Mouse (Mus musculus) hindlimb bud, embryonic 11.5 days (tissue): Measurements from ENCODE around the gene Magi1.

Experiments
- DNase-seq: peaks from one replicate; pipeline ENCODE4 v3.0.0-alpha.2; 2012; ENCODE audit warnings: low read depth, low spot score; ENCODE audit errors: extremely low spot score

The Magi1 gene

DNA sequence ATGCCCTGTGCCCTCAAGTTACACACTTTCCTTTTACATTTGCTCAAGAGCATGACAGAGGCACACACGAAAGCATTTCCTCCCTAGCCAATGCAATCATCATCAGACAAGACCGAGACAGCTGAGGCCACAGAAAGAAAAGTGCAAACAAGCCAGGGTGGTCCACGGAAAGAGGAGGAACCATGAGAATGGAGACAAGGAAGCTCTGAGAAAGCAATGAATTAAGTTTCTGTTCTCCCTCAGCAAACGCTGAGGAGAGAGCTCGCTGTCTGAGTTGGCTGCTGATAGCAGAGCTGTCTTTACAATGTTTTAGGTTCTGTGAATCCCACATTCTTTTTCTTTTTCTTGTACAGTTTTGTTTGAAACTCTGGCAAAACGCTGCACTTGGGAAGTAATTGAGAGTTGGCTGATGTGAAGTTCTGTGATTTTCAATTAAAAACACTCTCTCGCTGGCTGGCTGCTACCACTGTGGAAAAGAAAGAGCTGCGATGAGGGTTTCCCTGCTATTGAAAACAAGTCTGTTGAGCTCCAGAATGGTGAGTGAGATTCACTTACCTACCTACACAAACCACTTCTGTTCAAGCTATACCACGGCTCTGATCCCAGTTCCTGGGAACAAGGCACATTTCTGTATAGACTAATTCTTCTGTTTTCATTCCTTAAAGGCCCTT, 120.3 kb downstream of the Magi1 start:
- DNase-seq: no peak

DNA sequence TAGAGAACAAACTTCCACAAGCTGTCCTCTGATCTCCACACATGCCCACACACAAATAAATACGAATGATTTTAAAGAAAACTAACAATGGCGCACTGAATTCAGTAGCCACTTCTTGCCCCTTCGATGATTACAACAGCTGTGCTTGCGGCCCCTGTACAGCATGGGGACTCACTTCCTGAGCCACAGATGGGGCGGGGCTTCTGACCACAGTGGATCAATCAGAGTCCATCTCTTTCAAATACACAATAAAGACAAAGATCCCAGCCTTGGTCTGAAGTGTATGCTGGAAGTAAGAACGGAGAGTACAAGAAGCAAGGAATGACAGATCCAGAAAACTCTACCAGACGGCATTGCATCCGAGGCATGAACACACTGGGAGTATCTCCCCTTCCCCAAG, 120.8 kb downstream of the Magi1 start:
- no peak for DNase-seq

DNA sequence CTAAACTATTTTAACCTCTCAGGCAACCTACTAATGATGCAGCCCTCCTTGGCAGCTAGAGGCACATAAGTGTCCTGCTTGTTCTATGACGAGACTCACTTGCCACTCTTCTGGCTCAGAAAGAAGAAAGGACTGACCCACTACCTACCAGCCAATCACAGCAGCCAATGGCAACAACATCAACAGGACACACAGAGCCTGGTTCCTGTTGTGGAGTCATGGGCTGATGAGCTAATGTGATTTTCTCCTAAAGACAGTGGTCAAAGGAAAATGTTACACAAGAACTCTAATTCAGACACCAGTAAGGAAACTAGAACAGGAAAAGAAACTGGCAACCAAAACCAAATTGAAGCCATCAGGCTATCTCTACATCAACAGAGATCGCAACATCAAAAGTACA, 124.5 kb downstream of the Magi1 start:
- no peak for DNase-seq

DNA sequence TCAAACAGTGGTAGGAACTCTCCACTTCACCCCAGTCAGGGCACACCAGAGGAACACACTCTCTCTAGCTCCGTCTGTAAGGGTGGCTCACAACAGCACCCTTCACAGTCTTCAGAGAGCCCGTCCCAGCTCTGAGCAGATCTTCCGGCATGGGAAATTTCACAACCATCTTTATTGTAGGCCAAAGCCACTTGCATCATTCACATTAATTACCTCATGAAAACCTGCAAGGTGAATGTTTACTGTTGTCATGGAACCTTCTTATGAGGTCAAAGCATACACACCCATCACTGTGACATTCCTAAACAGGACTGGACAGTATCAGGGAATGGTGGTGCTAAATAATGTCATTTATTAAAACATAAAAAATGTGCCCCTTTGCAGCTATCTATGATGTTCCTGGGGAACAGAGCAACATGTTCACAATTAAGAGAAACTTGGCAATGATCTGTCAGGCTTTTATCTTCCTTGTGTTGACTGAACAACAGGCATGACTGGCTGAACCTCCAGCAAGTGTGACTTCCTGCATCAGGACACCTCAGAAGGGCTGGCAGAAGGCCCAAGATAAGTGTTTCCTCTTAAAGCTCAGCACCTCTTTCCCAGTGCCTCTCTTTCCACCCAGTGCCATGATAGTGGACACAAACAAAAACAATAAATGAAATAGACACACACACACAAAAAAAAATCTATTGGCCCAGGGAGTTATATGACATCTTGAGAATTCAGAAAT, 125.4 kb downstream of the Magi1 start:
- DNase-seq: no peak

DNA sequence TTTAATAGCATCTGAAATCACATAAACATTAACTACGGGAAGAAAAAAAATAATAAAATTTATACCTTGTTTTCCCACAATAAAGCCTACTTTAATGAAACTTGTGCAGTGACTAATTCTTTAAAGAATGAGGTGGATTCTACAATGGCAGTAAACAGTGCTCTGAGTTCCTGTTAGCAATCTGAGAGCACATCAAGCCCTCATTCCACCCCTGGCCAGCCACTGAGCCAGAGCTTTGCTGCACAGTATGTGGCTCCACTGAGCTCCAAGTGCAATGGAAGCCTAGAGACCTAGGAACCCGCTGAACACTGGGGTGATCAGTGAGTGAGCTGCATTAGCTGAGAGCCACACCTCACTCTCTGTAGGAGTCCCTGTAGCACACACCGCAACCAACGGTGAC, 127.7 kb downstream of the Magi1 start:
- DNase-seq: no peak

DNA sequence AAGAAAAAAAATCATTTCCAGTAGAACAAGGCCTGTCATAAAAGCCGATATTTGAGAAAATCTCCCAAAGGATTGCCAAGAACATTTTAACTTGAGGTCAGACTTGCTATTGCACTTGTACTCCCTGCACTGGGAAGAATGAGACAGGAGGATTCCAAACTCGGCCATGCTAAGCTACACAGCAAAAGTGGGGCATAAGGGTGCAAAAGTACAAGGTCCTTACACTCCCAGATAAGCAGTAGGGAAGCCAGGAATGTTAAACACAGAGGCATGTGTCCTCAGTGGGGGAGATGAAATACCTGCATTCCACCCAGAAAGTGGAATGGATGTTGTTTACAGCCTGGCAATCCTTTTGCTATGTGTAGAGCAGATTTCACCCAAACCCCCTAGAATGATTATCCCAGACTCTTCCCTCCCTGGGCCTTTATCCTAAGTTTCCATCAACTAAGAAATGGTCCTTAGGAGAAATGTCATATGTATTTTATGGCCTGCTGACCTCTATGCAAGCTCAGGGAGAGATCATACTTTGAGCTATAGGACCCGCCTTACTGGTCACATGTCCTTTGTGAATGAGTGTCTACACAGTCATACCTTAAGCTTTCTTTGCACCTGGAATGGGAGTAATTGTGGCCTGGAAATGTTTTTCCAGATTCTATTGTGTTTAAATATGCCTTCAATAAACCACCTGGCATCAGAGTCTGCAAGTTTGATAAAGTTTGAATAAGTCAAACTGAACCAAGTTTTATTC, 128.7 kb downstream of the Magi1 start:
- no peak for DNase-seq

DNA sequence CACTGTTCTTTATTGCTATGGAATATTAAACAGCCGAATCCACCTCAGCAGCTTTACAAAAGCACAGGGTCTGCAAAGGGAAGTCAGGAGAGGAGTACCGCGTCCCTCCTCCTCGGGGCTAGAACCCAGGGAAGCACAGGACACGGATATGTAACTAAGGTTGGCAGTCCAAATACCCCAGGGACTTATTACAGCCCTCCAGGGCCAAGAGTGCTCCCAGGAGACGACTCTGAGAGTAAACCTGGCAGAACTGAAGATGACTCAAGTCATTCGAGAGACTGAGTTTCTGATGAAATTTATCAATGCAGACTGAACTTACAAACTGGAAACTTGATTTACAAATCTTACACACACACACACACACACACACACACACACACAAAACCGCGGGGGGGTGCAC, 130.8 kb downstream of the Magi1 start:
- no peak for DNase-seq

DNA sequence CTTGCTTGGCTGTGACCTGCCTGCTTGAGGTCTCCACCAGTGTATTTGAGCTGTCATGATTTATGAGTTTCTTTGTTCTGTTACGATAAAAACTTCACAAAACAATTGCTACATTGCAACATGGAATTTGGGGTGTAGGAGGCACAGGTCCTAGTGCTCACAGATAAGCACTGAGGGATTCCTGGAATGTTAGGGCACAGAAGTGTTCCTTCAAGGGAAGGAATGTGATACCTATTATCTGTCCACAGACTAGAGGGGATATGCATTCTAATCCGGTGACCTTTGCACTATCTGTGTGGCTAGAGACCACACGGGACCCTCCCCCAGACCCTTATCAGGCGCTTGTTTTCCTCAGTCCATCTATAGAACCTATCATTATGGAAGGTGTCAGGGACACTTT, 132.8 kb downstream of the Magi1 start:
- no peak for DNase-seq

DNA sequence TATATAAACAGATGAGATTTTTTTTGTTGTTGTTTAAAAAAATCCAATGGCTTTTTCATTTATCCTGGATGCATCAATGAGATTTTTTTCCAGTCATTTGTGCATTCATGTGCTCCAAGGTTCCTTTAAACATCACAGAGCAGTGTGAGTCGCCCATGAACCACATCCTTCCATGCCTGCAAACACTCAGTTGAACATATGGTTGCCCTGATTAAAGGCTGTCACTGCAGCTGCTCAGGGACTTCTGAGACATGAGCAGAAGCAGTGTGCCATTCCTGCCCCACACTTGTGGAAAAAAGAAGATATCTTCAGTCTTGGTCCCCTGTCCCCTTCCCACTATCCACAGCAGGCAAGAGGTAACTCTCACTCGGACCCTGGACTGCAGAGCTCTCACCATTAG, 133.9 kb downstream of the Magi1 start:
- DNase-seq: no peak

DNA sequence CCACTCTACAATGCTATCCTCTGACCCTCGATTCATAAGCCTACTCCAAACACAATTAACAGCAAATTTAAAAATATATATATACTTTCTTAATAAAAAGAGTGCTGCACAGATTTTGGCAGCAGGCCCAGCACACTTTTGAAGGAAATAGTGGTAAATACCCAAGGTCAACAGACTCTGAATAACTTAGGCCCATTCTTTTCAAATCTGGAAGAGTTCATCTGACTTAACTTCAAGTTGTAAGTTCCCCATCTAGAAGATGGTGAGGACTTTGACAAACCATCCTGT, 137.6 kb downstream of the Magi1 start:
- DNase-seq: no peak

DNA sequence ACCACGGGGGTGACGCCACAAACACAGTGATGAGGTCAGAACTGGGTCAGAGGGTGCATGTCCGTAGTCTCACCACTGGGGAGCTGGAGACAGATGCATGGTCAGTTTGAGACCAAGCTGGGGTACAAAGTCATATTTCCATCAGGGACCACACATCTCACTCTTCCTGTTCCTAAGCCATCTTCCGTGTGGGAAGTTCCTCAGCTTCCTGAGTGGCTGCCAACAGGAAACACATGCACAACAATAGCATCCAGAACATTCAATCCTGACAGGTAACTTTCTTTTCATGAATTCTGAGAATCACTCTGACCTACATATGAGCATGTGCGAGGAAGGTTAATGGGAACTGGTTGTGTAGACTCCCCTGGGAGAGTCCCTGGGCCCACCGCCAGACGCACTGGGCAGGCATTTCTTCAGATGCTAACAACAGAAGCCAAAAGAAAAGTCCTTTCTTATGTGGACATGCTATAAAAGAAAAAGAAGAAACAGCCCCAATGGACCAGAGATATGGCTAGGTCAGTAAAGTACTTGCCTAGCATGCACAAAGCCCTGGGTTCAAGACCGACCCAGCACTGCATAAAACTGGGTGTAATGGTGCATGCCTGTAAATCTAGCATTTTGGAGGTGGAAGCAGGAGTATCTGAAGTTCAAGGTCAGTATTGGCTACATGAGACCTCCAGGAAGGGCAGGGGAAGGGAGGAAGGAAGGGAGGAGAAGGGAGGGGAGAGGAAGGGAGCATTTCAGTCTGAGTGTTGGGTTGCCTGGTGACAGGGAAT, 138.1 kb downstream of the Magi1 start:
- DNase-seq: no peak

DNA sequence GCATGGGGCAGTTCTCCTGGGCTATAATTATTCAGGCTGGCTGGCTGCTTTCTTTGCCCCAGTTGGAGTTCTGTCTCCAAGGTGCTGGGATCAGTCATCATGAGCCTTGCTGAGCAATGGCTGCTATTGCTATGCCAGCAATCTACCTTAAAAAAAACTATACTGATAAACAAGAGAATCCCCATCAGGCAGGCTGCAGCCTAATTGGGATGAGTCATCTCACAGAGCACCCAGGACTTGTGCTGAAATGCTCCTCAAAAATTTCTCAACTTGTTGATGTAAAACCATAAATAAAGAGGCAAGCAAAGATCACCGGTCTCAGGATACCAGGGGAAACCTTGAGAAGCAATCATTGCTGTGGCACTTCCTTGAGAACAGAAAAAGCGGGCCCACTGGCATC, 141.2 kb downstream of the Magi1 start:
- no peak for DNase-seq

DNA sequence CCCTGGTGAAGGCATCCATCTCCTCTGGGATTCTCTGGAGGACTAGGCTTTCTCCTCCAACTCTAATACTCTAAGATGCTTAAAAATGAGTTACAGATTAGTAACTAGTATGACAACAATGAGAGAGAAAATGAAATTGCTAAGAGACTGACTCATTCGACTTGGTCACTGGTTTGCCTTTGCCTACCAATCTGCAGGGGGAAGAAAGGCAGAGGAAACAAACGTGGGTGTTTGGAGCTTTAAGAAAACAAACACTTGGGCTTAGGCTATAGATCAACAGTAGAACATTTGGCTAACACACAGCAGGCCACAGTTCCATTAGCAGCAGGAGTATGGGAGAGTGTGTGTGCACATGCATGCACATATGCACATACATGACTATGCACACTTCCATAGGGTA, 142.2 kb downstream of the Magi1 start:
- DNase-seq: no peak

DNA sequence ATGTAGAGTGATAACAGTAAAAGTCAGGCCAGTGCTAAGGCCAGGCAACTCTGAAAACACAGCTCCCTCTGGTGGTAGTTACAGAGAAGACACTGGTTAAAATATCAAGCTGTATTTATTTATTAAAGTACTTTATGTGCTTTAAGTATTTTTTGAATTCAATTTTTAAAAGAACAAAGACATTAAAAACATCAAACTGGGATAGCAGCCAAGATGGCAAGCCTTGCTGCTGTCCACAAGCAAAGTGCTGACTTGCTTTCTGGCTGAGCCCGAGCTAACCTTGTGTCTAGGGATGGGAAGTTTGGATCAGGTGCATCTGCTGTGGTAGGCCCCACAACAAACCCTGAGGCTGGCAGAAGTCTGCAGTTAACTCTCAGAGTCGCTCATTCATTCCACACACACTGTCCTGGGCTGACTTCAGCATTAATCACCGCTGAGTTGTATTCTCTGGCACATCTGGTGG, 143.7 kb downstream of the Magi1 start:
- DNase-seq: no peak

DNA sequence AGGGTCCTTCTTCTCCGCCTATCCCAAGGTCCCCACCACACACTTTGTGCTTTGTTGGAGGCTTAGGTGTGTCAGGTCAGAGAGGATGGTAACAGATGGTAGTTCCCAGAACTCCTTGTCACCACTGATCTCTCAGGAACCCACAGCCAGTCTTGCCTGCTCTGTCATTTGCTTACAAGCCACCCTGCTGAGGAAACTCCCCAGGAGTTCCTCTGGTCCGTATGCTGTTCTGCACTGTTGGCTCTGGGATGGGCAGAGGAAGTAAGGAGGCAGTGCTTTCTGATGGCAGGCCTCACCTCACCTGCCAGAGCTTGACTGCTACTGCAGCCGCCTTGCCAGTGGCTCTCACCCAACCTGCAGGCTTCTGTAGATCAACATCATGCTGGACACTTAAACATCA, 147.0 kb downstream of the Magi1 start:
- DNase-seq: no peak

DNA sequence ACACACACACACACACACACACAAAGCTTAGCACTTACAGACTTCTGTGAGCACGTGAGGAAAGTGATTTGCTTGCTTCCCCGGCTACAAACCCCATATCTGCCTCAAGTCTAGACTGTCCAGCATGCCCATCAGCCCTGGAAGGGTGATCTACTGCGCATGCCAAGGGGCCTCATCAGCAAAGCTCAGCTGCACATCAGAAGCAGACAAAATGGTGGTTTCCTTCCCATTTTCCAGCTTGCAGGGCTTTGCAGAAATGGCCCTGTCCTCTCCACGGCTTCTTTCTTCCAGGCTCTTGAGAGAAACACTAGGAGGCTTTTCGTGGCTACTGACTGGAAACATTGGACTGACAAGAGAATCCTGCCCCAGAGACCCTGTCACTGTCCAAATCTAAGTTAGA, 149.6 kb downstream of the Magi1 start:
- no peak for DNase-seq

DNA sequence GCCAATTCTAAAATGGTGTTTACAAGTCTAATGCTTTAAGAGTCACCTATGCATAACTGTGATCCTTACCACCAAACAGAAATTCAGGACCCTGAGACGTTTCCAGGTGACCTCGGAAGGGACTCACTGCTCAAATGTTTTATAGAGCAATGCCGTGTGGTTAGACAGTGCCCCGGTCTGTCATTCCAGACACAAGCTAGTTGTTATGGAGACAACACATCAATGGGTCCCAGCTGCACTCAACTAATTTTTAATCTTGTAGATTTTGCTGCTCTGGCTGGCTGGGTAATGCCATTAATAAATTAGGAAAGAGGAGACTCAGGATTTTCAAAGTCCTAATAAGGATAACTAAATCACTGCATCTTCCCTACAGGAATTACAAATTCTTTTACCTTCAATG, 151.7 kb downstream of the Magi1 start:
- no peak for DNase-seq

DNA sequence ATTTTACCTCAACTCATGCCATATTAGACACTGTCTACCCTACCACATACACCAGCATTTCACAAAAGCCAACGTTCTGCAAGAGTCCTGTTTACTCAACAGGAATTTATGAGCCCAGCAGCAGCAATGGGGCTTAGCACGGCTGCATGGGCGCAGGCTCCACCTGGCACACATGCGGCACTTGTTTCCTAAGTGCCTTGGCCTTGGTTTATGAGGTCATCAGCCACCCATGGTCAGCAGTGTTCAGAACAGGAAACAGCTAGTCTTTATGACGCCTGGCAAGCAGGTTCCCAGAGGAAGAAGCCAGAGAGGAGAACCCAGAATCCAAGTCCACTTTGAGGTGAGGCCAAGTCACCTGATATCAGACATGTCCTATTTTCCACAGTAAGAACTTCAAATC, 153.3 kb downstream of the Magi1 start:
- no peak for DNase-seq

DNA sequence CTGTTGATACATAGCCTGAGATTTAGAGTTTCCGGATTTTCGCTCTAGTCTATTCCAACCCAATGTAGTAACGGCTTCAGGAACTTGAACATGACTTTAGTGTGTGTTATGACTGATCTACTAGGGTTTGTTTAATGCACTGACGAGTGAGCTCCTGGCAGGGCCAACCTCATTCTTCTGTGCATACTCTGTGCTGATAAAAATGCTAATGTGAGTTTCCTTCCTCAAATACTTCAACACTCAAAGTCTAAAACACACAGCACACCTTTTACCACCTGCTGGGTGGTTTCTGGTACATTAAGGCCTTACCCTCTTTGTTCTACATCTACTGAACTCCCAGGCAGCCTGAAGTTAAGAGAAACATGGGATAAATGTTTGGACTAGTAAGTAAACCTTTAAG, 157.0 kb downstream of the Magi1 start:
- DNase-seq: no peak

DNA sequence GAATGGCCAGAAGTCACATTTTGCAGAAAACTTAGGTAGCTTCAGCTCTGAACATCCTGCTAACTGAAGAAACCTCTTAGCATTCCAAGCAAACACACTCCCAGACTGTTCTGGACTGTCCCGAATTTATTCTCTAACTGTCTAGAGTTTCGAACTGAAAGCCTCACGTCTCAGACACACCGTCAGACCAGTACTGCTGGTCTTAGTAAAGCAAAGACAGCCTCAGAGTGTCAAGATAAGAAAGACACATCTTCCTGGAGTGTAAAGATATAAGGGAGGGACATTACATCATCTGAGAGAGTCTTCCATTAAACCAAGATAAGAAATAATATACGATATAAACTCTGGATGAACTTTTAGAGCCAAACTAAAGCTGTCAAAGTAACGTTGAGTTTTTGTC, 158.6 kb downstream of the Magi1 start:
- no peak for DNase-seq

DNA sequence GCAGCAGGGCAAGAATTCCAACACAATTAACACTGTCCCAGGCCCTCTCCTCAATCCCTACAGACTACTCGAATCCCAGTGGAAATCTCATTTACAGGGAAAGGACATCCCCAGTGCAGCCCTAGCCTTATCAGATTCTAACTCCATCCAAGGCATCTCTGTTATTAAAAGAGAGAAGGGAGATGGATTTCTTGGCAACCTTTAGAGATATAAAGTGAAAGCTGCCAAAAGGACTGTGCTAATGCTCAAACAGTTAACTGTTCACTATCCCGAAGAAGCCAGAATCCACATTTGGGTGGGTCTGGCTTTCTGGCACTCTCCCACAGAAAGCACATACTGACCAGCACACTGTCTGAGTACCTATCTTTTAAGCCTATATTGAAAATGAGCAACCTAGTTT, 159.4 kb downstream of the Magi1 start:
- no peak for DNase-seq
